Mouse (Mus musculus) layer of hippocampus, postnatal 10 days (tissue): ENCODE results near the gene Tango6. TPM values are rescaled to one million over a fixed set of nuclear protein-coding genes. Genes with fewer than 3 reads are reported as not detected.
"Not testable (repeated sequence)": the region's sequence is repeated elsewhere in the genome, so short reads cannot be mapped to it uniquely, and the experiment has no call there.

ENCODE experiments used
- DNase-seq, 2 experiments: peaks; one replicate each; pipeline ENCODE4 v3.0.0; 2021; ENCODE audit warnings: low spot score in 2 of 2
- total RNA-seq, 2 experiments: library from RNA; stranded (reverse); gene quantifications; 2 replicates each; pipeline ENCODE4 v1.2.3; 2021

Gene Tango6
- total RNA-seq, 2 experiments from 2014 or later: 7.5 to 8.1 TPM

- no peak for DNase-seq
Observed at GRCm38 (mm10) chr8:106743361-106743760, 60.5 kb downstream of the Tango6 start.

GRCm38 (mm10) chr8:106753436-106753835 is 70.6 kb downstream of the Tango6 start:
- no peak for DNase-seq

GRCm38 (mm10) chr8:106761317-106761716 is 78.4 kb downstream of the Tango6 start:
- DNase-seq: no peak

- no peak for DNase-seq
Observed at GRCm38 (mm10) chr8:106761867-106762523, 79.1 kb downstream of the Tango6 start.

GRCm38 (mm10) chr8:106764529-106764928 is 81.7 kb downstream of the Tango6 start:
- no peak for DNase-seq

- DNase-seq: no peak
Observed at GRCm38 (mm10) chr8:106765570-106765969, 82.7 kb downstream of the Tango6 start.

- DNase-seq: no peak
Observed at GRCm38 (mm10) chr8:106766736-106767135, 83.9 kb downstream of the Tango6 start.

GRCm38 (mm10) chr8:106769147-106769805 is 86.4 kb downstream of the Tango6 start:
- no peak for DNase-seq

GRCm38 (mm10) chr8:106770596-106771179 is 87.8 kb downstream of the Tango6 start:
- peak in 1 of 2 experiments; percentile 28 for DNase-seq

GRCm38 (mm10) chr8:106772094-106772493 is 89.2 kb downstream of the Tango6 start:
- no peak for DNase-seq

- DNase-seq: no peak
Observed at GRCm38 (mm10) chr8:106772501-106772900, 89.6 kb downstream of the Tango6 start.

GRCm38 (mm10) chr8:106774567-106775320 is 91.9 kb downstream of the Tango6 start:
- peak; percentile 41 to 43 for DNase-seq

GRCm38 (mm10) chr8:106789623-106790022 is 106.8 kb downstream of the Tango6 start:
- no peak for DNase-seq

- DNase-seq: no peak
Observed at GRCm38 (mm10) chr8:106794820-106795219, 112.0 kb downstream of the Tango6 start.

- DNase-seq: no peak
Observed at GRCm38 (mm10) chr8:106799821-106800220, 117.0 kb downstream of the Tango6 start.

- no peak for DNase-seq
Observed at GRCm38 (mm10) chr8:106801261-106801660, 118.4 kb downstream of the Tango6 start.

- not testable (repeated sequence) for DNase-seq
Observed at GRCm38 (mm10) chr8:106802384-106803137, 119.7 kb downstream of the Tango6 start.

- no peak for DNase-seq
Observed at GRCm38 (mm10) chr8:106805859-106806258, 123.0 kb downstream of the Tango6 start.

- DNase-seq: no peak
Observed at GRCm38 (mm10) chr8:106807461-106807860, 124.6 kb downstream of the Tango6 start.

- DNase-seq: no peak
Observed at GRCm38 (mm10) chr8:106809726-106810125, 126.9 kb downstream of the Tango6 start.

- DNase-seq: no peak
Observed at GRCm38 (mm10) chr8:106810406-106810805, 127.5 kb downstream of the Tango6 start.
